Mouse (Mus musculus) G1E (cell line): ENCODE measurements at regions not wholly inside any gene's neighbourhood (a gene's known extent, or its start where the extent isn't known, plus 50 kb on each side); places are given as distances from the start of the nearest gene placed in this dataset.

Experiments
- ATAC-seq: 2 replicates; pipeline ENCODE4 v1.8.0; 2016; ENCODE audit warnings: mild to moderate bottlenecking; ENCODE audit not compliant: insufficient number of reproducible peaks, poor library complexity, low FRiP score, severe bottlenecking; ENCODE audit errors: extremely low read depth
- DNase-seq: peaks from one replicate; pipeline ENCODE4 v3.0.0; 2012; ENCODE audit warnings: low spot score
- H3K27me3 ChIP-seq: 2 replicates; pipeline ENCODE4 v1.6.1; 2012; ENCODE audit warnings: mild to moderate bottlenecking, low read length, inconsistent platforms; ENCODE audit not compliant: insufficient read depth
- H3K36me3 ChIP-seq: replicated peaks from 2 replicates; pipeline ENCODE3; 2012; ENCODE audit warnings: mild to moderate bottlenecking, inconsistent platforms
- H3K4me1 ChIP-seq: 2 replicates; pipeline ENCODE4 v1.6.1; 2012; ENCODE audit warnings: low read depth, low read length, inconsistent platforms, mixed read lengths; ENCODE audit not compliant: insufficient read depth
- H3K4me3 ChIP-seq: 2 replicates; pipeline ENCODE4 v1.5.1; 2012; ENCODE audit warnings: low read depth, mild to moderate bottlenecking, inconsistent platforms, low read length, moderate library complexity, mixed read lengths
- H3K9me3 ChIP-seq: replicated peaks from 2 replicates; pipeline ENCODE4 v1.6.1; 2012; ENCODE audit warnings: inconsistent platforms
- CTCF ChIP-seq: IDR thresholded peaks from 2 replicates; pipeline ENCODE4 v1.5.1; 2012; ENCODE audit warnings: low read depth, low read length, inconsistent platforms, mixed read lengths
- GATA1 ChIP-seq: IDR thresholded peaks from 2 replicates; pipeline ENCODE4 v1.6.1; 2012; ENCODE audit warnings: borderline replicate concordance, low read length, inconsistent platforms, mixed read lengths
- GATA2 ChIP-seq: IDR thresholded peaks from 2 replicates; pipeline ENCODE4 v1.6.1; 2012; ENCODE audit warnings: low read depth, low read length, inconsistent platforms, borderline replicate concordance
- POLR2AphosphoS5 ChIP-seq: IDR thresholded peaks from 2 replicates; pipeline ENCODE4 v1.6.1; 2012; ENCODE audit warnings: low read depth, low read length, inconsistent platforms; ENCODE audit not compliant: insufficient replicate concordance
- TAL1 ChIP-seq: conservative IDR thresholded peaks from 2 replicates; pipeline ENCODE4 v1.6.1; 2012; ENCODE audit warnings: low read depth, low read length, inconsistent platforms, mixed read lengths

DNA sequence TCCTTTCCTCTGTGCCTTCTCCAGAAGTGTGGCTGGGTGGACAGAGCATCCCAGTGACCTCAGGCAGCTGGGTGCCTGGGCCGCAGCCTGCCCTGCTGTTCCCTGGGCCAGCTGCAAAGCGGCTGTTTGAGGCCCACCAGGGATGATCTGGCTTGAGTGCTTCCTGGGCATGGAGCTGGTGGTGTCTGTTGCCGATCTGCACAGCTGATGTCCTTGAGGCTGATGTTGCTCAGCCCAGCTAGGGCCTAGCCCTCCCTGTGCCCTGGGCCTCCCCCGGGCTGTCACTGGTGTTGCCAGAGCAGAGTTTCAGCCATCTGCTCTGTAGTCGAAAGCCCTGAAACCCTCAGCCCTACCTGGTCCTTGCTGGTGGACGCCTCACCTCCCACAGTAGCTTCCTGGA, 878.5 kb downstream of the Zfp704 start:
- DNase-seq (no peak), ATAC-seq (no peak)

DNA sequence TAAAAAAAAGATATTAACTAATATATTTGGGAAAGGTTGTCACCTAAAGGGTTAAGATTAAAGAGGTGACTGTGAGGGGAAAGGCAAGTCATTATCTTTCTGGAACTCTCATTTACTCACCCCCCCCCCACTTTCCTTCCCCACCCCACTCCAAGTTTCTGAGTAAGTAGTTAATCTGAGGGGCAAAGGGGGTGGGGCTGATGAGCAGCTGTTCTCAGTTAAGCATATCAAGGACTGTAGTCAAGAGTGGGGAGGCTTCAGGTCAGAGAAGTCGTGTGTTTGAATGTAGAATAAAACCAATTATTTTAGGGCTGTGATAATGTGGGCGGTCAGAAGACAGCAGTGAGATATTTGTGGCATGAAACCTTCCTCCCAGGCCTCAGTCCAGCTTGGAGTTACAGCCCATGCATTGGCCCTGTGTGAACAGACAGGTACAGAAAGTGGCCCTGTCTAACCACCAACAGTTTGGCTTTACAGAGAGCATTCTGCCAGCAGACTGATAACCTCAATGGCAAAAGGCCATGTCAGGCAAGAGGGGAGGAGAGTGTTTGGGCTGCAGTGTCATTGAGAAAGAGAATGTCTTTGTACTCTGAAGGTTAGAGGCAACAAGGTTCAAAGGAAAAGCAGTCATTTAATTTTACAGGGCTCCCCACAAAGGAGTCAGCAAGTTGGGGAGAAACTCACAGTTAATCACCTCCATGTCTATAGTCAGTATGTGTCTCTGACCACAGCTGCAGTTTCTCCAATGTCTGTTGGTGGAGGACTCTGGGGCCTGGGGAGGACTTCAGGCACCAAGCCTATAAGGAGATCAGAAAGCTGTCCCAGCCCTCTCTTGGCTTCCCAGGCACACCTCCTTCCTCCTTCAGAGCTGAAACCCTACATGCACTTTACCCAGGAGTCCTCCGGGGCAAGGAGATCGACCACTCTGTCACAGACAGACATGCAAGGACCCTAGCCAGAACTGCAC, 888.0 kb downstream of the Zfp704 start:
- H3K36me3 ChIP-seq = no peaks in the 10 kb centered on the region
- TF ChIP-seq TAL1 (no peak), GATA2 (no peak), POLR2AphosphoS5 (no peak), CTCF (no peak), GATA1 (no peak)
- DNase-seq (no peak), ATAC-seq (0 out of 2 replicates have a peak, but pooled peaks have one; percentile 12)
- peaks cover 28% of the 10 kb centered on the region for H3K27me3 ChIP-seq
- H3K4me3 ChIP-seq = no peak overlapping the region
- H3K9me3 ChIP-seq = no peaks in the 10 kb centered on the region
- peaks cover 40% of the 10 kb centered on the region for H3K4me1 ChIP-seq

More for the DNA sequence above, 878.5 kb downstream of the Zfp704 start:
- H3K4me1 ChIP-seq = peaks cover 19% of the 10 kb centered on the region
- H3K4me3 ChIP-seq = no peak overlapping the region
- no peaks in the 10 kb centered on the region for H3K9me3 ChIP-seq
- H3K36me3 ChIP-seq = no peaks in the 10 kb centered on the region
- peaks cover 29% of the 10 kb centered on the region for H3K27me3 ChIP-seq
- TF ChIP-seq CTCF (no peak), GATA1 (no peak), TAL1 (no peak), POLR2AphosphoS5 (no peak), GATA2 (no peak)

DNA sequence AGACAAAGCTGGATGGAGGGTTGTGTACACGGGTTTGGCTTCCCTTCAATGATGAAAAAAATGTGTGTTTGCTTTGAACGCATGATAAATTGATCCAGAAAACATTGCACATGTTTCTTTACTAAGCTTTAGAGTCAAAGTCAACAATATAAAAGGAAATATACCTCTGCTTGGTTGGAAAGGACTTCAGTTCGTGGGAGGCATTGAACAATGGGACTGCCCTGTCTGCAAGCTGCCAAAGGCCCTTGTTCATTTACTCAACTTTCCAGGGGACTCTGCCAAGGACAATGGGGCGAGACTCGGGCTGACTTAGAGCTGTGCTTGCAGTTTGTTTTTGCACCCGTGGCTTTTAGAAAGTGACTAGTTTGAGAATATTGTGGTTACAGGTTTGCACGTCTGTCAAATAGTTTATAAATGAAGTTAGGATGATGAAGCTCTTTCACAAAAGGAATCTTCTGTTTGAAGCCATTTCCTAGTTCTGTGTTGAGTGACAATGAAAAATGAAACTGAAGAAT, 889.2 kb downstream of the Zfp704 start:
- DNase-seq (no peak), ATAC-seq (no peak)
- no peak overlapping the region for H3K4me3 ChIP-seq

DNA sequence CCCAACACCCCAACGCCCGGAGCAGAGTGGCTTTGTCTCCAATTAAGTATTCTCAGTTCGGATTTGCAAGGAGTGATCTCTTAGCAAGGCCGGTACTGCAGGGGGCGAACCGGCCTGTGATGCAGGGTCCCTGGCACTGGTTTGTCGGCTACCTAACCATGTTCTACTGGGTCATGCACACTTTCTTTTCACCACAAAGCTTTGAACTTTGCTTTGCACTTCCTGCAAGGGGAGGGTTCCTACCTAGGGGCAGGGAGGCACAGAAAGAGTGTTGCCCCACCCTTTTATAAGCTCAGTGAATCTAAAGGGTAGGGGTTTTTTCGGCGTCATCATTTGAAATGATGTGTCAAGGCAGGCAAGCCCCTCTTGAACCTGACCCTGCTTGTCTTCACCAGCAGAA, 891.7 kb downstream of the Zfp704 start:
- TF ChIP-seq TAL1 = no peak
- TF ChIP-seq POLR2AphosphoS5 = no peak
- TF ChIP-seq CTCF = no peak
- Histone ChIP-seq H3K27me3 (peaks cover 17% of the 10 kb centered on the region), H3K9me3 (no peaks in the 10 kb centered on the region), H3K4me3 (no peak overlapping the region), H3K4me1 (peaks cover 59% of the 10 kb centered on the region), H3K36me3 (no peaks in the 10 kb centered on the region)
- DNase-seq = no peak
- no peak for ATAC-seq

More for the DNA sequence above, 889.2 kb downstream of the Zfp704 start:
- H3K9me3 ChIP-seq = no peaks in the 10 kb centered on the region
- H3K27me3 ChIP-seq = peaks cover 22% of the 10 kb centered on the region
- H3K36me3 ChIP-seq = no peaks in the 10 kb centered on the region
- TF ChIP-seq TAL1 = no peak
- no peak for TF ChIP-seq CTCF
- H3K4me1 ChIP-seq = peaks cover 53% of the 10 kb centered on the region

DNA sequence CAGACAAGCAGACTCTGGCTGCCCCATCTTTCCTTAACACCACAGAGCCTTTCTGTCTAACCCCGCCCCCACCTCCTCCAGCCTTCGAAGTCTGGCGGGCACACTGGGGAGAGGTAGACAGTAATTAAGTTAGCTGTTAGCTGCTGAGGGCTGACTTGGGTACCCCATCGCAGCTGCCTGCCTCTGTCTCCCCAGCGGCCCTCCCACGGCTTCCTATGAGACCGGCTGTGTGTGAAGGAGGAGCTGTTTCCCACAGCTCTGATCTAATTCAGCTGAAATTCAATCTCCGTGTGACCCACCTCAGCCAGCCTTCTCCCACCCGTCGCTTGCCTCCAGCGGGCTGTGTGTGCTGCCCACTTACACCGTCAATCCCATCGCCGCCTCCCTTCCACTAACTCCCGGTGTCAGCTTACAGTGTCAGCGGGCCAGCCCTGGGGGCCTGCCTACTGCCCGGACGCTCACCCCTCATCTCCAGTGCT, 892.5 kb downstream of the Zfp704 start:
- TF ChIP-seq GATA2 (no peak), TAL1 (no peak), GATA1 (no peak)
- H3K4me3 ChIP-seq = peak overlapping the region; percentile 60; the same call in 1 of the 2 replicates
- H3K36me3 ChIP-seq = no peaks in the 10 kb centered on the region
- peaks cover 16% of the 10 kb centered on the region for H3K27me3 ChIP-seq
- no peaks in the 10 kb centered on the region for H3K9me3 ChIP-seq
- DNase-seq (no peak), ATAC-seq (0 out of 2 replicates have a peak, but pooled peaks have one; percentile 12)
- peaks cover 62% of the 10 kb centered on the region for H3K4me1 ChIP-seq
